Mouse (Mus musculus): ENCODE results near the gene Abhd17b. TPM values are rescaled to one million over a fixed set of nuclear protein-coding genes. Genes with fewer than 3 reads are reported as not detected.

The Abhd17b gene
- polyA plus RNA-seq, 1 experiment from 2014 or later = 37.9 TPM

DNA sequence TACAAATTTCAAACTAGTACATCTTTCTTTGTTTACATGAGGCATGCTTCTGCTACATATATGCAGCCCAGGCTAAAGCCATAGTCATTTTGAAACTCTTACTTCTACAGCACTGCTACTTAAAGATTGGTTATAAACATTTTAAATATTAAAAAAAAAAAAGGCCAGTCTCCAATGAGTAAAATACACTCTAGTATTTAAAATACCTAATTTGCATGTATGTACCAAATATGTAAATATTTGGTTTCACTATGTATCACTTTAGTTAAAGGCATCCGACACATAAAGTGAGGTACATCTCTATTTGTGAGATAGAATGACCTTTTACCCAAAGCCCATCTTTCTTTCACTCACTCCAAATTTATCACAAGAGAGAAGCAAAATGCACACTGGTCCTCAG is 24.0 kb upstream of the Abhd17b start:
- H3K9ac ChIP-seq = no peak overlapping the region
- H3K4me1 ChIP-seq = 0 out of 2 replicates have a peak, but pooled peaks cover 4% of the 10 kb centered on the region
- 73% methylated on average over 1 of the region's 1 CpGs for WGBS
- H3K36me3 ChIP-seq = no peaks in the 10 kb centered on the region
- H3K27me3 ChIP-seq = no peaks in the 10 kb centered on the region
- H3K4me2 ChIP-seq = no peak overlapping the region
- no peaks in the 10 kb centered on the region for H3K9me3 ChIP-seq
- no peak overlapping the region for H3K4me3 ChIP-seq
- H3K27ac ChIP-seq = no peak overlapping the region
- no peak for ATAC-seq (ENCODE audit: borderline replicate concordance, extremely low read depth, low FRiP score, low TSS enrichment)

DNA sequence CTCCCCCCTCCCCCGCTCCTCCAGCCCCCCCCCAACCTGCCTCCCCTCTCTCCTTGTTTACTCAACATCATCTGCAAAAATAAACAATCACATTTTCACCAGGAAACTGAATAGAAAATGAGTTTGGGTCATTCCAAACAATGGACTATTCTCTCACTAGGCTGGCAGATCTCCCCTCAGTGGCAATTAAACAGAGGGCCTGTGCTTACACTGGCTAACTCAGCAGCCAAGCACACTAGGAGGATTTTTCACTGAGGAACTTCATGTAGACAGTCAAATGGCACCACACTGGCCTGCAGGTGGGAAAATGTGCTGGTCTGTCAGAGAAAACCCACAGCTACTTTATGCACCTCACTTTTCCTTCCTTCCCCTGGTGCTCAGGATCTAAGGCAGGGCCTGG is 23.5 kb upstream of the Abhd17b start:
- 0% methylated on average over 1 of the region's 1 CpGs for WGBS
- H3K36me3 ChIP-seq = no peaks in the 10 kb centered on the region
- H3K27me3 ChIP-seq = no peaks in the 10 kb centered on the region
- H3K9me3 ChIP-seq = no peaks in the 10 kb centered on the region
- no peak overlapping the region for H3K4me3 ChIP-seq
- no peak overlapping the region for H3K4me2 ChIP-seq
- peak overlapping the region; percentile 53 for H3K27ac ChIP-seq
- no peak for ATAC-seq (ENCODE audit: borderline replicate concordance, extremely low read depth, low FRiP score, low TSS enrichment)
- no peak overlapping the region for H3K9ac ChIP-seq
- 0 out of 2 replicates have a peak, but pooled peaks cover 4% of the 10 kb centered on the region for H3K4me1 ChIP-seq

DNA sequence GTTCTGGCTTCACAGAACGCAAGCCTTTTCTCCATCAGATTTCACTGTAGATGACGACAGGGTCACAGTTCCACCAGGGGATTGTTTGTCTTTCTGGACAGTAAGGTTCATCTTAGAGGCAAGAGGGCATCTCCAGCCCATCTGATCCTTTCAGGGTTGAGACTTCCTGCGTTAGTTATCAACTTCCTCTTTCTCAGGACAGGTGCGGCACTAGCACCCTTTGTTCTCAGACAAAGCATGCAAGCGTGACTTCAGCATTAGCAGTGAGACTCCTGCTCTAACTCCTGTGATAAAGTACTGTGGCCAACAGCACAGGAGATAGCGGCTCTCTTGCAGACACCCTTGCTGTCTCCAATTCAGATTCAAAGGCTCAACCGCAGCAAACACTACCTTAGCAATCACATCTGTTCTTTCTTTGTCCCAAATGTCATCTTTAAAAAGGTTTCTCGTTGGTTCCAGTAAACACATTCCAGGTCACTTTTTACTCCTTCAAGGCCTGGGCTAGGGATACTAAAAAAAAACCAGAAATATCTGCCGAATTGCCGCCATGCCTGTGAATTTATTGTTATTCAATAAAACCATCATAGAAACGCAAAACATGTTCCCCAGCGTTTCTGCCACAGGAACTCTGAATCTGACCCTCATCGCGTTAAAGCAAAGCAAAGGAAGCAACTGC is 22.2 kb upstream of the Abhd17b start:
- 0 out of 2 replicates have a peak, but pooled peaks cover 4% of the 10 kb centered on the region for H3K4me1 ChIP-seq
- no peak for ATAC-seq (ENCODE audit: borderline replicate concordance, extremely low read depth, low FRiP score, low TSS enrichment)
- no peak overlapping the region for H3K9ac ChIP-seq
- 58% methylated on average over 14 of the region's 14 CpGs for WGBS
- no peaks in the 10 kb centered on the region for H3K9me3 ChIP-seq
- H3K4me3 ChIP-seq = no peak overlapping the region
- no peak overlapping the region for H3K27ac ChIP-seq
- no peaks in the 10 kb centered on the region for H3K27me3 ChIP-seq
- H3K4me2 ChIP-seq = no peak overlapping the region
- H3K36me3 ChIP-seq = no peaks in the 10 kb centered on the region

DNA sequence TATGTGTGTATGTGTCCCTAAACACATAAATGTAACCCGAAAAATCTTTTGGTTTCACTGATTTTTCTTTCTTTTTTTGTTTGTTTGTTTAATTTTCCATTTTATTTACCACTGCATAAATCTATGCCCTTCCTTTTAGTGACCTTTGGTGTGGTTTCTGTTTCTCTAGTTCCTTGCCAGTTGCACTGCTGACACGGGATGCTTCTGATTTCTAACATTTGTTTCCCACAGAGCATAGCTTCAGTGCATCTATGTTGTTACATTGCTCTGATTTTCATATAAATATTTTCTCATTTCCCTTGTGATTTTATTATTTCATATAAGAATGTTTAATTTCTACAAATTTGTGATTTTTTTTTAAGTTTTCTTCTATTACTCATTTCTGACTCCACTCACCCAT is 17.6 kb upstream of the Abhd17b start:
- no peaks in the 10 kb centered on the region for H3K9me3 ChIP-seq
- no peak overlapping the region for H3K4me3 ChIP-seq
- 76% methylated on average over 2 of the region's 2 CpGs for WGBS
- H3K4me2 ChIP-seq = no peak overlapping the region
- H3K9ac ChIP-seq = no peak overlapping the region
- H3K27ac ChIP-seq = no peak overlapping the region
- 0 out of 2 replicates have a peak, but pooled peaks cover 4% of the 10 kb centered on the region for H3K4me1 ChIP-seq
- no peaks in the 10 kb centered on the region for H3K27me3 ChIP-seq
- no peaks in the 10 kb centered on the region for H3K36me3 ChIP-seq
- no peak for ATAC-seq (ENCODE audit: borderline replicate concordance, extremely low read depth, low FRiP score, low TSS enrichment)

DNA sequence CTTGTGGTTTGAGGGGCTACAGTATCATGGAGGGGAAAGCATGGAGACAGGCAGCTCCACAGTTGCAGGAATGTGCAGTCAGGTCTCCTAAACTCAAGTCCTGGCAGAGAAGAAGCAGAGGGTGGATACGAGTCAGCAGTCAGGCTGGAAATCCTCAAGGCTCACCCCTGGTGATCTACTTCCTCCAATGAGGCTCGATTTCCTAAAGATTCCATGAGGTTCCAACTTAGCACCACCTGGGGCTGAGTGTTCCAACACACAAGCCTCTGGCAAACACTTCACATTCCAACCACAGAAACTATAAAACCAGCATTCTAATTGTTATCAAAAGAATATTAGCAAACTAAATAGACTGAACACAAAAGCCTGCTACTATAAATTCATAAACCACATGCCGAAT is 16.1 kb upstream of the Abhd17b start:
- WGBS = 39% methylated on average over 3 of the region's 3 CpGs
- H3K4me2 ChIP-seq = peak overlapping the region; percentile 18; the same call in 1 of the 2 replicates
- H3K9ac ChIP-seq = no peak overlapping the region
- peak overlapping the region; percentile 82 for H3K27ac ChIP-seq
- H3K27me3 ChIP-seq = no peaks in the 10 kb centered on the region
- H3K4me3 ChIP-seq = no peak overlapping the region
- H3K9me3 ChIP-seq = no peaks in the 10 kb centered on the region
- 0 out of 2 replicates have a peak, but pooled peaks cover 4% of the 10 kb centered on the region for H3K4me1 ChIP-seq
- no peaks in the 10 kb centered on the region for H3K36me3 ChIP-seq
- ATAC-seq (ENCODE audit: borderline replicate concordance, extremely low read depth, low FRiP score, low TSS enrichment) = no peak

DNA sequence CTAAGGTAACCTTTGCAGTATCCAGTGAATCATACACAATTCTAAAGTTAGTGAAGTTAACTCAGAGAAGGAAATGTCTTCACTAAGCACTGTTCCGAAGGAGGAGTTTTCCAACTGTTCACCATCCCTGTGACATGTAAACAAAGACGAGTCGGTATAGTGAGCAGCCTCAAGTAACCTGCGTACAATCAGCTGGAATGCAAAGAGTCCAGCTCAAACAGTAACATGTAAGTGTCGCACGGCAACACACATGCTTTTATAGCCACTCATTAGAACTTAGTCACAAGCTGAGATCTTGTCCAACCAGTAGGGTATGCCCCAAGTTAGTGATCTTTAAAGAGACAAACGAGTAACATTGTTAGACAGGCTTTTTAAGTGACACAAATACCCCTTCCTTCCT is 15.3 kb upstream of the Abhd17b start:
- Histone ChIP-seq H3K9me3 (no peaks in the 10 kb centered on the region), H3K9ac (no peak overlapping the region), H3K4me2 (peak overlapping the region; percentile 18; the same call in 1 of the 2 replicates), H3K36me3 (no peaks in the 10 kb centered on the region), H3K4me1 (0 out of 2 replicates have a peak, but pooled peaks cover 4% of the 10 kb centered on the region), H3K4me3 (no peak overlapping the region), H3K27ac (peak overlapping the region; percentile 82), H3K27me3 (no peaks in the 10 kb centered on the region)
- 54% methylated on average over 7 of the region's 7 CpGs for WGBS
- ATAC-seq (ENCODE audit: borderline replicate concordance, extremely low read depth, low FRiP score, low TSS enrichment) = no peak

DNA sequence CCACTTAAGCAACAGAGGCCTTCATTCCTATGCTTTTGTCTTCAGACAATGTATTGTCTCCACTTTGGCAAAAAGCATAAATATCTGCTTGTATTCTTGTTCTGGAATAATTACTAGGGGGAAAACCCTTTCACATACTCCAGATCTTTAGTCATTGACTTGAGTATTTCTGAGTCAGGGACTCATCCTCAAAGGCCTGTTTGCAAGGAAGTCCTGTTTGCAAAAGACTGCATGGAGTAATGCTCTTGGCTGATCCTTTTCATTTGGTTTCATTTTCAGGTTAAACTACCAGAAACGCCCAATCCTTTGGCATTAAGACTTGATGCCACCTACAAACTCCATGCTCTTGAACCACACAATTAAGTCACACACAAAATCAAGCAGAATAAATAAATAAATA is 9.1 kb upstream of the Abhd17b start:
- no peak for ATAC-seq (ENCODE audit: borderline replicate concordance, extremely low read depth, low FRiP score, low TSS enrichment)
- Histone ChIP-seq H3K27ac (no peak overlapping the region), H3K4me2 (no peak overlapping the region), H3K9me3 (no peaks in the 10 kb centered on the region), H3K9ac (no peak overlapping the region), H3K4me1 (no peaks in the 10 kb centered on the region), H3K4me3 (no peak overlapping the region), H3K27me3 (no peaks in the 10 kb centered on the region), H3K36me3 (no peaks in the 10 kb centered on the region)
- 83% methylated on average over 1 of the region's 1 CpGs for WGBS

DNA sequence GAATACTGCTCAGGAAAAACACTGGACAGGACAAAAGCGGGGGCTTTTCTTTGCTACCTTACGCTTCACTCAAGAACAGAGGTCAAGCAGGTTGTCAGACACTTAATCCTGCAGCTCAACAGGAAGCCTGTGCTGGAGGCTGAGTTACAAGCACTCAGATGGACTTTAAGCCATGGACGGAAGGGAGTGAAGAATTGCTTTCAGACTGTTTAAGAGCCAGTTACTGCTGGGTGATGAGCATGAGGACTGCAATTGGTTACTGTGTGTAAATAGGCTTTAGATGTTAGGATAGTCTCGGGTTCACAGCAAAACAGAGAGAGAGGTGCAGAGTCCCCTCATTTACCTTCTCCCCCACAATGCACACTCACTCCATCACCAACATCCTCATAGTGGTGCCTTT is 7.7 kb upstream of the Abhd17b start:
- H3K4me1 ChIP-seq = no peaks in the 10 kb centered on the region
- H3K4me3 ChIP-seq = no peak overlapping the region
- no peak overlapping the region for H3K27ac ChIP-seq
- no peaks in the 10 kb centered on the region for H3K36me3 ChIP-seq
- 58% methylated on average over 4 of the region's 4 CpGs for WGBS
- H3K27me3 ChIP-seq = no peaks in the 10 kb centered on the region
- no peak overlapping the region for H3K4me2 ChIP-seq
- H3K9me3 ChIP-seq = no peaks in the 10 kb centered on the region
- no peak overlapping the region for H3K9ac ChIP-seq
- ATAC-seq (ENCODE audit: borderline replicate concordance, extremely low read depth, low FRiP score, low TSS enrichment) = no peak

DNA sequence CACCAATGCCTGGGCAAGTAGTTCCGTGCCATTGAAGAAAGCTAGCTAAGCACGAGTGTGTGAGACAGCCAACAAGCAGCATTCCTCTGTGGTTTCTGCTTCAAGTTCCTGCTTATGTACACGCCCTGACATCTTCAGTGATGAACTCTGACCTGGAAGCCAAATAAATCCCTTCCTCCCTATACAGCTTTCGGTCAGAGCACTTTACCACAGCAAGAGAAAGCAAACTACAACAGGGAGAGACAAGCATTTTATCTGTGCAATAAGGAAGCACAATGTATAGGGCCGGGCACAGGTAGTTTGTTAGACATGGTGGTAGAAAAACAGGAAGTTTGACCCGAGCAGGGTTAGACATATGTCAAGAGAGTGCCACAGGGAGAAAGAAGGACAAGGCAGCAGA is 6.8 kb upstream of the Abhd17b start:
- H3K9me3 ChIP-seq = no peaks in the 10 kb centered on the region
- H3K4me3 ChIP-seq = no peak overlapping the region
- H3K9ac ChIP-seq = no peak overlapping the region
- H3K27ac ChIP-seq = no peak overlapping the region
- 60% methylated on average over 6 of the region's 6 CpGs for WGBS
- ATAC-seq (ENCODE audit: borderline replicate concordance, extremely low read depth, low FRiP score, low TSS enrichment) = no peak
- peaks cover 6% of the 10 kb centered on the region for H3K4me1 ChIP-seq
- H3K4me2 ChIP-seq = no peak overlapping the region
- no peaks in the 10 kb centered on the region for H3K36me3 ChIP-seq
- no peaks in the 10 kb centered on the region for H3K27me3 ChIP-seq

DNA sequence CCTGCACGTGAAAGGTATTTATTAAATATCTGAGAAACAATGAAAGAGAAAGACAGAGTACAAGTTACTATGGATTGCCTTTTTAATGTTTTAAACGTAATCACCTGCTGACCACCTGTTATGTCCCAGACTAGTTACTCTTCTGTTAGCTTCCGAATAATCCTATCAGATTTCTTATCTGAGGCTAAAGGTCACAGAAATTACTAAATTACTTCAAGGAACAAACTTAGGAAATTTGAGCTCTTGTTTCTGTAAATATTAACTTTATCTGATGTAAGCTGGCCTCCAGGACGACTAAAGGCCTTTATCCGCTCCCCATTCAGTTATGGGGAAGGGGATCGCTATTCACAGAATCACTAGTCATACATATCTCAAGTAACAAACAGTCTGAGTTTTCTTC is 1.3 kb upstream of the Abhd17b start:
- no peaks in the 10 kb centered on the region for H3K36me3 ChIP-seq
- H3K27ac ChIP-seq = peak overlapping the region; percentile 98
- peaks cover 24% of the 10 kb centered on the region for H3K4me1 ChIP-seq
- H3K4me3 ChIP-seq = peak overlapping the region; percentile 70
- H3K9me3 ChIP-seq = no peaks in the 10 kb centered on the region
- 25% methylated on average over 6 of the region's 6 CpGs for WGBS
- H3K9ac ChIP-seq = peak overlapping the region; percentile 79
- no peak for ATAC-seq (ENCODE audit: borderline replicate concordance, extremely low read depth, low FRiP score, low TSS enrichment)
- peak overlapping the region; percentile 66 for H3K4me2 ChIP-seq
- no peaks in the 10 kb centered on the region for H3K27me3 ChIP-seq

DNA sequence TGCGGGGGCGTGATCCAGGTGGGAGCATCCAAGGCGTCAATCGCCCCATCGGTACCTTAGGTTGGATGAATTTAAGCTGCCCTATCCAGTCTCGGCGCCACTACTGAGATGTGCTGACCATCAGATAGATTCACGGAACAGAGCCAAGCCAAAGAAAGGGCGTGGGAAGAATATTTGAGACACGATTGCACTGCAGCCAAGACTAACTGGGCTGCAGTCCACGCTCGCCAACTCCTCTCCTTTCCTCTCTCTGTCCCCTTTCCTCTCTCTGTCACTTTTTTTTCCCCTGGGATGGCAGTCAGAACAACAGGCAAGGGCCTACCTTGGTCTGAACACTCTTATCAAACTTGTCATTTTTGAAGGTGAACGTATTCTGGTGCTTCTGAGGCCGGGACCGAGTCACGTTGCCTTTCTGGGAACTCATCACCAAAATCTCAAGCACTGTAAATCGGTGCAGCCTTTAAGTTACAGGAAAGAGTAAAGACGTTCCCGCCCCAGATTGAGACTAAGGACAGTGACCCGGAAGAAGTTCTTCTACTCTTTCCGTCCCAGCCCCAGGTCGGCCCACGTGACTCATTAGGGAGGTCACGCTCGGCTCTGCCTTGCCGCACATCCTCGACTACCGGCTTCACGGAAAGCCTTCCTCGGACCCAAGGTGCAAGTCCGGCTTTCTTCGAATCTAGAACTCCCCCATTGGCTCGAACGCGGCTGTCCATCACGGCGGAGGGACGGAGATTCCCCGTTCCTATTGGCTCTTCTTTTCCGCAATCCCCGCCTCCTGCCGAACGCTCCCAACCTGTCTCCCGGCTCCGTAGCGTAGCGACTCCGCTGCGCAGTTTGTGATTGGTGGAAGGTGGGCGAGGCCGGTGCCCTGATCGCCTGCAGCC is 457 bp upstream of the Abhd17b start, which contains the start of gene 1110059E24Rik:
Gene 1110059E24Rik (minus strand): TSS at position 692 of the 887 bp plus-strand sequence.
- 5% methylated on average over 52 of the region's 52 CpGs for WGBS
- Histone ChIP-seq H3K36me3 (no peaks in the 10 kb centered on the region), H3K27ac (peak within 1 kb of the TSS; percentile 98), H3K4me2 (peak within 1 kb of the TSS; percentile 66), H3K4me1 (peaks cover 24% of the 10 kb centered on the region), H3K4me3 (peak within 1 kb of the TSS; percentile 70), H3K9me3 (no peaks in the 10 kb centered on the region), H3K27me3 (no peaks in the 10 kb centered on the region), H3K9ac (peak within 1 kb of the TSS; percentile 79)
- ATAC-seq (ENCODE audit: borderline replicate concordance, extremely low read depth, low FRiP score, low TSS enrichment) = peak; percentile 99

DNA sequence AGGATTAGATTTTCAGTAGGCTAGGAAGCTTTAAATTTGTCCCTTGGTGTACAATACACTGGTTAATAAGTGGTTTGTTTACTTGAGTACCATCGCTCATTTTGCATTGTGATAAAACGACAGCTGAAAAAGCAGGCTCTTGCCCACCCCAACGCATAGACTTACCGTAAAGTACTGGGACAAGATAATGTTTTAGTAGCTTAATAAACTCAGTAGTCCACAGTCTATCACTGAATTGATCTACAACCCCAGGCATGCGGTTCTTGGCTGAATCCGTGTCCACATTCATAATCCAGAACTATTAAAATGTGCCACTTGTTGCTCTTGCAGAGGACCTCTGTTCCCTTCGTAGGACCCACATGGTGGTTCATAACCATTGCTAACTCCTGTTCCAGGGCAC is 1.8 kb downstream of the Abhd17b start:
- Histone ChIP-seq H3K27me3 (no peaks in the 10 kb centered on the region), H3K4me2 (peak overlapping the region; percentile 66), H3K4me3 (peak overlapping the region; percentile 70), H3K9me3 (no peaks in the 10 kb centered on the region), H3K36me3 (no peaks in the 10 kb centered on the region), H3K27ac (no peak overlapping the region), H3K9ac (peak overlapping the region; percentile 79), H3K4me1 (peaks cover 24% of the 10 kb centered on the region)
- no peak for ATAC-seq (ENCODE audit: borderline replicate concordance, extremely low read depth, low FRiP score, low TSS enrichment)
- WGBS = 46% methylated on average over 7 of the region's 7 CpGs

Data from lung, embryonic 15.5 days (tissue).